Mouse (Mus musculus) MEL (cell line): ENCODE results near the gene Arih2. TPM values are rescaled to one million over a fixed set of nuclear protein-coding genes. Genes with fewer than 3 reads are reported as not detected.

Experiments
- DNase-seq: peaks from one replicate; pipeline ENCODE4 v3.0.0; 2011; ENCODE audit warnings: low read depth, low spot score
- H3K27ac ChIP-seq: 2 replicates; pipeline ENCODE4 v1.5.1; 2012; ENCODE audit warnings: low read depth, mild to moderate bottlenecking, control low read depth, low read length, moderate library complexity; ENCODE audit not compliant: control insufficient read depth
- H3K27me3 ChIP-seq, 2 experiments: fragments of 150-350 bp in 1 of 2; sonication (generic) in 1 of 2; 2 replicates each; pipeline ENCODE4 v1.6.1; 2012; ENCODE audit warnings: low read length in 2 of 2, mild to moderate bottlenecking in 2 of 2, improper control_type of control experiment in 1 of 2, moderate library complexity in 1 of 2; ENCODE audit not compliant: insufficient read depth in 2 of 2, control insufficient read depth in 1 of 2
- H3K36me3 ChIP-seq, 2 experiments: 2 replicates each; pipeline ENCODE4 v1.6.1; 2012 to 2014; ENCODE audit warnings: low read length in 2 of 2, improper control_type of control experiment in 1 of 2, inconsistent platforms in 1 of 2, mild to moderate bottlenecking in 1 of 2; ENCODE audit not compliant: insufficient read depth in 2 of 2, control insufficient read depth in 1 of 2
- H3K4me1 ChIP-seq, 2 experiments: fragments of 150-350 bp in 1 of 2; sonication (generic) in 1 of 2; 2 replicates each; pipeline ENCODE4 v1.6.1; 2012; ENCODE audit warnings: low read length in 2 of 2, improper control_type of control experiment in 1 of 2, mild to moderate bottlenecking in 1 of 2; ENCODE audit not compliant: insufficient read depth in 2 of 2, control insufficient read depth in 1 of 2
- H3K4me3 ChIP-seq, 2 experiments: fragments of 150-350 bp in 1 of 2; sonication (generic) in 1 of 2; 2 replicates each; pipeline ENCODE4 v1.5.1; 2012; ENCODE audit warnings: low read depth in 2 of 2, low read length in 2 of 2, mild to moderate bottlenecking in 2 of 2, moderate library complexity in 2 of 2, control low read depth in 1 of 2, improper control_type of control experiment in 1 of 2; ENCODE audit not compliant: control insufficient read depth in 1 of 2, insufficient read depth in 1 of 2
- H3K79me2 ChIP-seq: 2 replicates; pipeline ENCODE4 v1.6.1; 2012; ENCODE audit warnings: mild to moderate bottlenecking, low read length, moderate library complexity; ENCODE audit not compliant: control insufficient read depth, poor library complexity, insufficient read depth
- H3K9ac ChIP-seq: 2 replicates; pipeline ENCODE4 v1.6.1; 2012; ENCODE audit warnings: low read depth, mild to moderate bottlenecking, control low read depth, low read length, moderate library complexity; ENCODE audit not compliant: control insufficient read depth, poor library complexity, severe bottlenecking
- H3K9me3 ChIP-seq: fragments of 150-350 bp; sonication (generic); replicated peaks from 2 replicates; pipeline ENCODE4 v1.6.1; 2012; ENCODE audit warnings: mild to moderate bottlenecking, low read length, improper control_type of control experiment, moderate library complexity; ENCODE audit not compliant: insufficient read depth
- BHLHE40 ChIP-seq: IDR thresholded peaks from 2 replicates; pipeline ENCODE4 v1.6.1; 2012; ENCODE audit warnings: low read depth, mild to moderate bottlenecking, inconsistent platforms, low read length, improper control_type of control experiment, borderline replicate concordance
- CHD2 ChIP-seq: IDR thresholded peaks from 2 replicates; pipeline ENCODE4 v1.6.1; 2011; ENCODE audit warnings: low read length, improper control_type of control experiment
- CTCF ChIP-seq, 3 experiments: IDR thresholded peaks in 2 of 3; conservative IDR thresholded peaks in 1 of 3; 2 replicates each; pipeline ENCODE4 v1.5.1; 2011 to 2012; ENCODE audit warnings: low read length in 3 of 3, low read depth in 2 of 3, mild to moderate bottlenecking in 2 of 3, improper control_type of control experiment in 1 of 3, inconsistent platforms in 1 of 3, mixed read lengths in 1 of 3, moderate library complexity in 1 of 3; ENCODE audit not compliant: control insufficient read depth in 1 of 3, insufficient read depth in 1 of 3, poor library complexity in 1 of 3, severe bottlenecking in 1 of 3
- EP300 ChIP-seq, 2 experiments: IDR thresholded peaks; 2 replicates each; pipeline ENCODE4 v1.6.1; 2011; ENCODE audit warnings: improper control_type of control experiment in 2 of 2, low read length in 2 of 2, low read depth in 1 of 2, mild to moderate bottlenecking in 1 of 2
- ETS1 ChIP-seq: IDR thresholded peaks from 2 replicates; pipeline ENCODE4 v1.6.1; 2012; ENCODE audit warnings: low read depth, mild to moderate bottlenecking, inconsistent platforms, low read length, improper control_type of control experiment, moderate library complexity
- GATA1 ChIP-seq: IDR thresholded peaks from 2 replicates; pipeline ENCODE4 v1.6.1; 2011; ENCODE audit warnings: low read depth, low read length, improper control_type of control experiment
- HCFC1 ChIP-seq: IDR thresholded peaks from 2 replicates; pipeline ENCODE4 v1.6.1; 2012; ENCODE audit warnings: low read depth, mild to moderate bottlenecking, inconsistent platforms, low read length, improper control_type of control experiment, moderate library complexity
- KAT2A ChIP-seq: conservative IDR thresholded peaks from 2 replicates; pipeline ENCODE4 v1.6.1; 2012; ENCODE audit warnings: low read depth, low read length, improper control_type of control experiment, inconsistent platforms
- MAX ChIP-seq: IDR thresholded peaks from 2 replicates; pipeline ENCODE4 v1.6.1; 2011; ENCODE audit warnings: low read length, improper control_type of control experiment
- MEF2A ChIP-seq: IDR thresholded peaks from 2 replicates; pipeline ENCODE4 v1.6.1; 2014; ENCODE audit warnings: low read depth, mild to moderate bottlenecking, inconsistent platforms, low read length, improper control_type of control experiment; ENCODE audit not compliant: poor library complexity, insufficient replicate concordance, severe bottlenecking; ENCODE audit errors: extremely low read depth
- MXI1 ChIP-seq: IDR thresholded peaks from 2 replicates; pipeline ENCODE4 v1.6.1; 2011; ENCODE audit warnings: mild to moderate bottlenecking, low read depth, low read length, improper control_type of control experiment
- MYB ChIP-seq: IDR thresholded peaks from 2 replicates; pipeline ENCODE4 v1.6.1; 2011; ENCODE audit warnings: mild to moderate bottlenecking, low read depth, low read length, improper control_type of control experiment
- MYC ChIP-seq: IDR thresholded peaks from 2 replicates; pipeline ENCODE4 v1.6.1; 2011; ENCODE audit warnings: low read depth, mild to moderate bottlenecking, low read length, improper control_type of control experiment, moderate library complexity
- NELFE ChIP-seq: IDR thresholded peaks from 2 replicates; pipeline ENCODE4 v1.6.1; 2011; ENCODE audit warnings: low read depth, low read length, improper control_type of control experiment
- NRF1 ChIP-seq: IDR thresholded peaks from 2 replicates; pipeline ENCODE4 v1.6.1; 2014; ENCODE audit warnings: low read depth, mild to moderate bottlenecking, inconsistent platforms, low read length, improper control_type of control experiment, moderate library complexity; ENCODE audit not compliant: poor library complexity, insufficient read depth, severe bottlenecking
- POLR2A ChIP-seq, 2 experiments: IDR thresholded peaks; 2 replicates each; pipeline ENCODE4 v1.6.1; 2011 to 2012; ENCODE audit warnings: low read length in 2 of 2, mild to moderate bottlenecking in 2 of 2, control low read depth in 1 of 2, improper control_type of control experiment in 1 of 2, low read depth in 1 of 2, moderate library complexity in 1 of 2; ENCODE audit not compliant: control insufficient read depth in 1 of 2, insufficient read depth in 1 of 2, poor library complexity in 1 of 2
- POLR2AphosphoS5 ChIP-seq: IDR thresholded peaks from 2 replicates; pipeline ENCODE4 v1.6.1; 2012; ENCODE audit warnings: low read depth, borderline replicate concordance, mild to moderate bottlenecking, inconsistent platforms, low read length, moderate library complexity, mixed read lengths
- RAD21 ChIP-seq: IDR thresholded peaks from 2 replicates; pipeline ENCODE4 v1.6.1; 2011; ENCODE audit warnings: mild to moderate bottlenecking, low read depth, low read length, improper control_type of control experiment
- RCOR1 ChIP-seq: IDR thresholded peaks from 2 replicates; pipeline ENCODE4 v1.6.1; 2012; ENCODE audit warnings: low read depth, mild to moderate bottlenecking, inconsistent platforms, low read length, improper control_type of control experiment
- SIN3A ChIP-seq: IDR thresholded peaks from 2 replicates; pipeline ENCODE4 v1.6.1; 2012; ENCODE audit warnings: low read length, improper control_type of control experiment, inconsistent platforms
- SMC3 ChIP-seq: IDR thresholded peaks from 2 replicates; pipeline ENCODE4 v1.6.1; 2011; ENCODE audit warnings: low read depth, low read length, improper control_type of control experiment
- TAL1 ChIP-seq: IDR thresholded peaks from 2 replicates; pipeline ENCODE4 v1.6.1; 2012; ENCODE audit warnings: mild to moderate bottlenecking, inconsistent platforms, low read length, moderate library complexity, mixed read lengths
- UBTF ChIP-seq: IDR thresholded peaks from 2 replicates; pipeline ENCODE4 v1.6.1; 2012; ENCODE audit warnings: low read depth, mild to moderate bottlenecking, inconsistent platforms, low read length, improper control_type of control experiment, moderate library complexity, borderline replicate concordance; ENCODE audit not compliant: insufficient read depth
- ZC3H11A ChIP-seq: IDR thresholded peaks from 2 replicates; pipeline ENCODE4 v1.6.1; 2012; ENCODE audit warnings: low read depth, mild to moderate bottlenecking, inconsistent platforms, low read length, improper control_type of control experiment
- ZKSCAN1 ChIP-seq: IDR thresholded peaks from 2 replicates; pipeline ENCODE4 v1.6.1; 2012; ENCODE audit warnings: low read depth, mild to moderate bottlenecking, inconsistent platforms, low read length, improper control_type of control experiment, moderate library complexity
- ZMIZ1 ChIP-seq: IDR thresholded peaks from 2 replicates; pipeline ENCODE4 v1.6.1; 2012; ENCODE audit warnings: low read depth, mild to moderate bottlenecking, inconsistent platforms, low read length, improper control_type of control experiment, moderate library complexity
- ZNF384 ChIP-seq: IDR thresholded peaks from 2 replicates; pipeline ENCODE4 v1.6.1; 2012; ENCODE audit warnings: low read depth, mild to moderate bottlenecking, inconsistent platforms, low read length, improper control_type of control experiment
- polyA plus RNA-seq, 2 experiments: library from polyadenylated mRNA; stranded (reverse) in 1 of 2; unstranded in 1 of 2; fragments of >175 nt in 1 of 2; fragments of >200 nt in 1 of 2; gene quantifications; 2 replicates each; pipeline versions ENCODE4 v1.2.1 to v1.2.4; 2012; ENCODE audit warnings: low replicate concordance in 2 of 2, low read depth in 1 of 2; ENCODE audit not compliant: insufficient read length in 2 of 2, insufficient read depth in 1 of 2, missing spikeins in 1 of 2
- total RNA-seq: library from RNA; depleted of rRNA; stranded (reverse); fragments of 300-350 nt; gene quantifications from 2 replicates; pipeline ENCODE4 v1.2.3, GENCODE M21; 2012

Arih2 gene
- total and polyA plus RNA-seq, 3 experiments, result 59.6 to 66.5 TPM; not detected in 1

- no peaks in the 10 kb centered on the region for H3K27me3 ChIP-seq
- peak; percentile 94 for DNase-seq
- TF ChIP-seq GATA1 (no peak), UBTF (no peak), POLR2A (IDR thresholded peaks at IDR 0.05; ENCODE audit: control insufficient read depth in 1 of 2, insufficient read depth in 1 of 2, low read depth in 1 of 2, low read length in 2 of 2, poor library complexity in 1 of 2) (0 out of 4 replicates have a peak, but pooled peaks of 1 of the 2 experiments have one; percentile 36), MEF2A (no peak), BHLHE40 (no peak), CTCF (IDR thresholded peaks at IDR 0.05 in 2 of 3, conservative IDR thresholded peaks at IDR 0.05 in 1 of 3; ENCODE audit: control insufficient read depth in 1 of 3, insufficient read depth in 1 of 3, low read depth in 2 of 3, low read length in 3 of 3, poor library complexity in 1 of 3, severe bottlenecking in 1 of 3) (peak; percentile 73 to 83 (median 79)), SMC3 (peak; percentile 84), ZC3H11A (peak; percentile 57), SIN3A (peak; percentile 77; the same call in 1 of the 2 replicates), RAD21 (peak; percentile 56), MYC (no peak), NELFE (0 out of 2 replicates have a peak, but pooled peaks have one; percentile 35), HCFC1 (peak; percentile 33; the same call in 1 of the 2 replicates), POLR2AphosphoS5 (0 out of 2 replicates have a peak, but pooled peaks have one; percentile 17)
- peaks cover 0 to 12% of the 10 kb centered on the region in 2 experiments for H3K36me3 ChIP-seq
- H3K4me1 ChIP-seq, result peaks cover 0 to 24% of the 10 kb centered on the region in 2 experiments; a peak in 3 of 4 replicates
- peak overlapping the region; percentile 69 for H3K9ac ChIP-seq
- H3K9me3 ChIP-seq, result no peaks in the 10 kb centered on the region
- H3K27ac ChIP-seq, result peak overlapping the region; percentile 35
- peak overlapping the region; percentile 59 to 67 for H3K4me3 ChIP-seq
- peaks cover 28% of the 10 kb centered on the region for H3K79me2 ChIP-seq
Measured at GRCm38 (mm10) chr9:108570207-108570896, 78.8 kb downstream of the Arih2 start.

GRCm38 (mm10) chr9:108569381-108570206 is 79.6 kb downstream of the Arih2 start, which contains the start of gene Dalrd3:
Gene Dalrd3, plus strand, starts transcription at chr9:108569886.
- H3K9ac ChIP-seq, result peak within 1 kb of the TSS; percentile 89
- H3K4me1 ChIP-seq, result peaks cover 0 to 24% of the 10 kb centered on the region in 2 experiments; a peak in 3 of 4 replicates
- peak within 1 kb of the TSS; percentile 59 to 79 for H3K4me3 ChIP-seq
- H3K79me2 ChIP-seq, result peaks cover 28% of the 10 kb centered on the region
- H3K36me3 ChIP-seq, result peaks cover 0 to 12% of the 10 kb centered on the region in 2 experiments
- H3K27ac ChIP-seq, result peak within 1 kb of the TSS; percentile 90
- no peaks in the 10 kb centered on the region for H3K27me3 ChIP-seq
- peak; percentile 98 for DNase-seq
- H3K9me3 ChIP-seq, result no peaks in the 10 kb centered on the region
- no peak; the same call in 1 of the 2 replicates for TF ChIP-seq KAT2A
- no peak for TF ChIP-seq RCOR1
- peak; percentile 50 for TF ChIP-seq NELFE
- no peak for TF ChIP-seq TAL1
- peak in 1 of 2 experiments; percentile 76; a peak in 2 of 4 replicates for TF ChIP-seq POLR2A (IDR thresholded peaks at IDR 0.05; ENCODE audit: control insufficient read depth in 1 of 2, insufficient read depth in 1 of 2, low read depth in 1 of 2, low read length in 2 of 2, poor library complexity in 1 of 2)
- peak; percentile 58 for TF ChIP-seq MAX
- 0 out of 2 replicates have a peak, but pooled peaks have one; percentile 12 for TF ChIP-seq ZNF384
- TF ChIP-seq HCFC1, result peak; percentile 83
- TF ChIP-seq NRF1, result peak; percentile 50
- TF ChIP-seq ZKSCAN1, result no peak
- TF ChIP-seq ETS1, result peak; percentile 22; the same call in 1 of the 2 replicates
- no peak for TF ChIP-seq MYB
- TF ChIP-seq SMC3, result 0 out of 2 replicates have a peak, but pooled peaks have one; percentile 9
- TF ChIP-seq EP300 (IDR thresholded peaks at IDR 0.05; ENCODE audit: low read depth in 1 of 2, low read length in 2 of 2), result 0 out of 4 replicates have a peak, but pooled peaks of 1 of the 2 experiments have one; percentile 7
- peak; percentile 95 for TF ChIP-seq MXI1
- TF ChIP-seq GATA1, result peak; percentile 22; the same call in 1 of the 2 replicates
- peak; percentile 97 for TF ChIP-seq SIN3A
- no peak for TF ChIP-seq ZMIZ1
- no peak for TF ChIP-seq CHD2
